Mouse (Mus musculus) heart, embryonic 14.5 days (tissue): ENCODE measurements around the gene Shroom1. TPM values are rescaled to one million over a fixed set of nuclear protein-coding genes. Genes with fewer than 3 reads are reported as not detected.

Experiments used
- ATAC-seq: fragments of 200-750 bp; cut with Nextera tagmentation; 2 replicates; pipeline ENCODE4 v1.8.0; 2017; ENCODE audit warnings: low read depth, moderate TSS enrichment; ENCODE audit not compliant: insufficient number of reproducible peaks, insufficient read depth, low FRiP score
- H3K27ac ChIP-seq, 2 experiments: fragments of 200-500 bp in 1 of 2; fragments of 300-500 bp in 1 of 2; sonication (generic) in 1 of 2; replicated peaks in 1 of 2; 2 replicates each; pipeline ENCODE4 v1.5.1; 2012 to 2014; ENCODE audit warnings: low read depth in 2 of 2, low read length in 2 of 2, control low read depth in 1 of 2, mild to moderate bottlenecking in 1 of 2, mixed read lengths in 1 of 2; ENCODE audit not compliant: control insufficient read depth in 1 of 2, insufficient read depth in 1 of 2
- H3K27me3 ChIP-seq: fragments of 300-500 bp; sonication (generic); 2 replicates; pipeline ENCODE4 v1.6.1; 2014; ENCODE audit warnings: mild to moderate bottlenecking, low read length, control low read depth; ENCODE audit not compliant: control insufficient read depth, insufficient read depth
- H3K36me3 ChIP-seq: fragments of 300-500 bp; sonication (generic); 2 replicates; pipeline ENCODE4 v1.6.1; 2014; ENCODE audit warnings: mild to moderate bottlenecking, control low read depth, low read length, mixed read lengths; ENCODE audit not compliant: control insufficient read depth, insufficient read depth
- H3K4me1 ChIP-seq, 2 experiments: fragments of 200-500 bp in 1 of 2; fragments of 300-500 bp in 1 of 2; sonication (generic) in 1 of 2; 2 replicates each; pipeline ENCODE4 v1.6.1; 2012 to 2014; ENCODE audit warnings: low read length in 2 of 2, control low read depth in 1 of 2, mixed read lengths in 1 of 2; ENCODE audit not compliant: control insufficient read depth in 2 of 2, insufficient read depth in 2 of 2
- H3K4me2 ChIP-seq: fragments of 300-500 bp; sonication (generic); 2 replicates; pipeline ENCODE4 v1.6.1; 2014; ENCODE audit warnings: mild to moderate bottlenecking, low read length
- H3K4me3 ChIP-seq, 2 experiments: fragments of 200-500 bp in 1 of 2; fragments of 300-500 bp in 1 of 2; sonication (generic) in 1 of 2; 2 replicates each; pipeline ENCODE4 v1.5.1; 2012 to 2014; ENCODE audit warnings: low read length in 2 of 2, mild to moderate bottlenecking in 2 of 2, control low read depth in 1 of 2, low read depth in 1 of 2, moderate library complexity in 1 of 2; ENCODE audit not compliant: control insufficient read depth in 1 of 2, insufficient read depth in 1 of 2
- H3K9ac ChIP-seq: fragments of 300-500 bp; sonication (generic); 2 replicates; pipeline ENCODE4 v1.6.1; 2014; ENCODE audit warnings: mild to moderate bottlenecking, low read length
- H3K9me3 ChIP-seq: fragments of 300-500 bp; sonication (generic); 2 replicates; pipeline ENCODE4 v1.6.1; 2016; ENCODE audit warnings: low read length, control low read depth; ENCODE audit not compliant: control insufficient read depth
- WGBS: fragments of 180-500 bp; shearing (Covaris S2); extraction: QIAGEN DNeasy Blood & Tissue Kit; methylation state at CpG from one replicate; pipeline ENCODE4 v1.1.7; 2014; 5-methylcytosine and 5-hydroxymethylcytosine counted together
- polyA plus RNA-seq: library from polyadenylated mRNA; unstranded; fragments of >200 nt; fragmentation: Nextera tagmentation; extraction: Ambion mirVana; gene quantifications from 2 replicates; pipeline ENCODE4 v1.2.1, GENCODE M21; 2014

The Shroom1 gene
- polyA plus RNA-seq, 1 experiment from 2014 or later, result 2.5 TPM

DNA sequence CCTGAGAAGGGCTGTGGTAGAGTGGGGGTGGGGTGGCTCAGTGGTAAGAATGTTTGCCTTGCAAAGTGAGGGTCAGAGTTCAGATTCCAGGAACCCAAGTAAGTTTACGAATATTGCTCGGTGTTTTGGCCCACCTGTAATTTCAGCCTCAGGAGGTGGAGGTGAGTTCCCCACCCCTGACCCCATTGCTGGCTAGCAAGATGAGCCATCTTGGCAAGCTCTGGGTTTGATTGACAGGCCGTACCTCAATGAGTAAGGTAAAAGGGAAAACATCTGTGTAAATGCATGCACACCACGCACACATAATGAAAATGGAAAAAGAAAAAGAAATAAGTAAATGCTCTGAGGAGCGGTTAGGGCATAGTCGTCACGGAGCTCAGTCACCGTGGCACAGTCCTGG lies 47.4 kb downstream of the Shroom1 start:
- no peak for ATAC-seq
- H3K4me2 ChIP-seq, result no peak overlapping the region
- H3K9me3 ChIP-seq, result no peaks in the 10 kb centered on the region
- peaks cover 4 to 5% of the 10 kb centered on the region in 2 experiments; a peak in 2 of 4 replicates for H3K4me1 ChIP-seq
- H3K27ac ChIP-seq, result no peak overlapping the region
- no peaks in the 10 kb centered on the region for H3K36me3 ChIP-seq
- H3K27me3 ChIP-seq, result no peaks in the 10 kb centered on the region
- WGBS, result 89% methylated on average over 8 of the region's 8 CpGs
- H3K4me3 ChIP-seq, result no peak overlapping the region
- no peak overlapping the region for H3K9ac ChIP-seq

DNA sequence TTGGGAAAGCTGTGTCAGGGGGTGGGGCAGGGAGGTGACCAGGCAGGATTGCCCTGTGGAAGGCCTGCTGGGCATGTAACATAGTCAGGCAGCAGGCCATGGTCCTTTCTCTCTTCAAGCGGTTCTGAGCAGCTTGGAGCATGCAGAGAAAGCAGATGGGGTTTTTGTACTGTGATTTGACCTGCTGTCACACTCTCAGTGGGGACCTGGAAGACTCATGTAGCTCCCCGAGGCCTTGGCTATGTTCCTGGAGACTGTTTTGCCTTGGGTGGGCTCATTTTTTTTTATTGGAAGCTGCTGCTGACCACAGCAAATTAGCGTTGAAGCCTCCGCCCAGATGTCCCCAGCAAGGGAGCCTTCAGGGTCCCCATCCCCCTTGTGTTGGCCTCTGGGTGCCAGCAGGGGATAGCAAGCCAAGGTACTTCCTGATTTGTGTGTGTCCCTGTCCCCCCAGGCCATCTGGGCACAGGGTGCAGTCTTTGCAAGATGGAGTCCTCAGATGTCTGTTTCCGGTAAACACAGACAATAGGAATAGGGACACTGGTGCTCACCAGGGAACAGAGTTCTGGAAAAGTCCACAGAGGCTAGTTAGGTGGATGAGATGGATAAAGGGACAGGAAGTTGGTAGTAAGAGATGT lies 48.1 kb downstream of the Shroom1 start:
- Histone ChIP-seq H3K27ac (no peak overlapping the region), H3K27me3 (no peaks in the 10 kb centered on the region), H3K4me3 (no peak overlapping the region), H3K36me3 (no peaks in the 10 kb centered on the region), H3K9ac (no peak overlapping the region), H3K4me1 (peaks cover 4 to 5% of the 10 kb centered on the region in 2 experiments; a peak in 2 of 4 replicates), H3K9me3 (no peaks in the 10 kb centered on the region), H3K4me2 (no peak overlapping the region)
- WGBS, result 73% methylated on average over 5 of the region's 5 CpGs
- ATAC-seq, result no peak

DNA sequence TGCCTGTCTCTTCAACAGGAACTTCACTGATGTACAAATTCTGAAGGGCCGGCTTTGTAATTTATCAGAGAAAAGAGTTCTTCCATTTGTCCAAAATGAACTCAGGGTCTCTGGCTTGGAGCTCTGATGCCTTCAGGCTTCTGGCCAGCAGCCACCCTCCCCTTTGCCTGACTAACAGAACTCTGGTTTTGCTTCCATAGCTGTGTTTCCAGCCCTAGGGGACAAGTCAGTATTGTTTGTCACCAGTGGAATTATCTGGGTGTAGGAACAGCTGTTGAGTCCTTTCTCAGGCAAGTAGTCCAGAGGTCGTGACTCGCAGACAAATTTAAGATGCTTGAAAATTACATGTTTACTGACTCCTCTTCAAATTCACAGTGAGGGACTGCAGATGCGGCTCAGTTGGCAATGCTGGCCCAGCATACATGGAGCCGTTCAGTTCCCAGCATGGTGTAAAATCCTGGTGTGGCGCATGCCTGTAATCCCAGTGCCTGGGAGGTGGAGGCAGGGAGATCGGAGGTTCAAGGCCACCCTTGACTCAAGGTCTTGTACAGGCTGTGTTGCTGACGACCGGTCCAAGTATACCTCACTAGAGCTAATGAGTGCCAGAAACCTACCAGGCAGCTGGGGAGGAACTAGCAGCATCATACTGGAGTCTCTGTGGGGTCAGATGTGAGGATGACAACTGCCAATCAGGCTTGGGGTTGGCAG lies 50.2 kb downstream of the Shroom1 start:
- no peak for ATAC-seq
- H3K9me3 ChIP-seq, result no peaks in the 10 kb centered on the region
- no peaks in the 10 kb centered on the region for H3K36me3 ChIP-seq
- H3K4me2 ChIP-seq, result no peak overlapping the region
- no peaks in the 10 kb centered on the region; a peak in 1 of 4 replicates for H3K4me1 ChIP-seq
- no peak overlapping the region for H3K27ac ChIP-seq
- no peak overlapping the region for H3K4me3 ChIP-seq
- WGBS, result 88% methylated on average over 9 of the region's 9 CpGs
- H3K9ac ChIP-seq, result no peak overlapping the region
- H3K27me3 ChIP-seq, result no peaks in the 10 kb centered on the region

DNA sequence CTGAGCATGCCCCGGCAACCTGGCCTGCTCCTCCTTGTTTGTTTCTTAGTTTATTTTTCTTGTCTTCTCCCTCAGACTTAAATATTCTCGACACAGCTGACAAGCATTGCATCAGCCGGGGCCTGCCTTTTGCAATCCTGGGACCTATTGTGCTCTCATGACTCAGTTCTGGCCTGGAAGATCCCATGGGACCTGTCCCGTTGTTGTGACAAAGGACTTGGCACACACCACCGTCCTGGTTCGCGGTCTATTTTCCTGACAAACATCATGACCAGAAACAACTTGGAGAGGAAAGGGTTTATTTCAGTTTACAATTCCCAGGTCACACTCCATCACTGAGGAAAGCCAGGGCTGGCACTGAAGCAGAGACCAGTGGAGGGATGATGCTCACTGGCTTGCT lies 51.1 kb downstream of the Shroom1 start:
- no peak overlapping the region for H3K4me3 ChIP-seq
- no peak for ATAC-seq
- no peak overlapping the region for H3K4me2 ChIP-seq
- H3K9me3 ChIP-seq, result no peaks in the 10 kb centered on the region
- no peaks in the 10 kb centered on the region for H3K36me3 ChIP-seq
- no peak overlapping the region for H3K27ac ChIP-seq
- 53% methylated on average over 7 of the region's 7 CpGs for WGBS
- no peaks in the 10 kb centered on the region; a peak in 1 of 4 replicates for H3K4me1 ChIP-seq
- no peaks in the 10 kb centered on the region for H3K27me3 ChIP-seq
- no peak overlapping the region for H3K9ac ChIP-seq

DNA sequence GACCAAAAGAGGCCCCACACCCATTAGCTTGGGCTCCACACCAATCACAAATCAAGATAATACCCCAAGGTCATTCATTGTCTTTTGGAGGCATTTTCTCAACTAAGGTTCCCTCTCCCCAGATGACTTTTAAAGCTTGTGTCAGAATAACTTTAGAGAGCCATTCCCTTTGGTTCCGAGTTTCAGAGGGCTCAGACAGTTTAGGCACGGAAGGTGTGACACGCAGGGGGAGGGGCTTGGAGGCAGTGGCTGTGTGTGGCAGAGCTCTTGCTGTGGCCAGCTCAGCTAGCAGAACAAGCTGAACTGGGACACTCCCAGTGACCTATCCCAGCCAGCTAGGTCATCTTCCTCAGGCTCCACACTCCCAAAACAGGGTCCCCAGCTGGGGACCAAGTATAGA lies 51.6 kb downstream of the Shroom1 start:
- H3K27ac ChIP-seq, result no peak overlapping the region
- H3K27me3 ChIP-seq, result no peaks in the 10 kb centered on the region
- H3K9ac ChIP-seq, result no peak overlapping the region
- no peak for ATAC-seq
- H3K36me3 ChIP-seq, result no peaks in the 10 kb centered on the region
- no peaks in the 10 kb centered on the region; a peak in 1 of 4 replicates for H3K4me1 ChIP-seq
- no peaks in the 10 kb centered on the region for H3K9me3 ChIP-seq
- WGBS, result 48% methylated on average over 3 of the region's 3 CpGs
- H3K4me2 ChIP-seq, result no peak overlapping the region
- no peak overlapping the region for H3K4me3 ChIP-seq

DNA sequence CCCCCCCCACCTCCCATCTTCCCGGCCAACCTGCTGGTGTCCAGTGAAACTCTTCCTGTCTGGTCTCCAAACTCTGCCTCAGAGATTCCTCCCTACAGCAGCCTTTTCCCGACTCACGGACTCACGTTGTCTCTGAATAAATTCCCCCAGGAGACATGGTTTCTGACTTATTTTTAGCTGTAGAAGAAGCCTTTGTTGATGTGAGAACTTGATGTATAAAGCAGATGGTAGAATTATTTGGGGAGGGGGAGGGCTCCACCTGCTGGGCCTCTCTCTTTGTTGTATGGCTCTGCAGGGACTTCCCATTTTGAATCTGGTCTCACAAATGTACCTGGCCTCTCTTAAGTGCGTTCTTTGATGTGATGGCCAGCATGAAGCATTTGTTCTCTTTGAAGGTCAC lies 53.3 kb downstream of the Shroom1 start:
- WGBS, result 25% methylated on average over 5 of the region's 5 CpGs

DNA sequence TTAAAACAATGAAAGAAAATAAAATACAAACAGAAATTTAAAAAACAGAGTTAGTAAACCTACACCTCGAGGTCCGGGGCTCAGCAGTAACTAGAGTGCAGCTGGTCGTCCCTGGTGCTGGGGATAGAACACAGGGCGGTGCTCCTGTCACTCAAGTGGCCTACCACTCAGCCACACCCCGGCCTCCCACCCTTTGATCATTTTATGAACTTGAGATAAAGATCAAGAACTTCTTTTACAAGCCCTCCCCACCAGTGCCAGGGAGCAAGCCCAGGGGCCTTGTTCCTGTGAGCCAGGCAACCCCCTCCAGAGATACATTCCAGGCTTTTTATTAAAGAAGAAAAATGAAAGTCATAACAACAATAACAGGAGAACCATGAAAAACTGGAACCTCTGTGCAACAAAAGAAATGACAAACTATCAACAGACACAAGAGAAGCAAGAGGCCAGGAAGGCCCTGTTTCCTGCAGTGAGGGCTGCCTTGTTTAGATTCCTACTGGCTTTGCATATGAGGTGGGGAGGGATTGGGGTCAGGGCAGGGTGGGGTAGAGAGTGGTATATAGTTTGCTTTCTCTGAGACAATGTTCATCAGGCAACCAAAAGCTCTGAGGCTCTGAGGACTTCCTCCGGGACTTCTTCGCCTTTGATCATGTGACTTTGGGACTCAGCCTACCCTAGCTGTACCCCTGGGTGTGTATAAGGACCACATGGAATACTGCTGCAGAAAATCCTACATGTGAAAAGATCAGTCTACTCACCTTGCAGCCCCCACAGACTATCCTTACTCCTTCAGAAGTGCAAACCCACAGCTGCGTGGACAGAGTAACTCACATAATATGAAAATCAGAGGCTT lies 60.0 kb downstream of the Shroom1 start:
- Histone ChIP-seq H3K9me3 (no peaks in the 10 kb centered on the region), H3K27ac (0 out of 4 replicates have a peak overlapping the region, but pooled peaks of 1 of the 2 experiments have one; percentile 5), H3K27me3 (no peaks in the 10 kb centered on the region), H3K36me3 (no peaks in the 10 kb centered on the region), H3K4me3 (no peak overlapping the region), H3K4me2 (no peak overlapping the region), H3K4me1 (peaks cover 13 to 17% of the 10 kb centered on the region in 2 experiments), H3K9ac (no peak overlapping the region)
- ATAC-seq, result no peak
- WGBS, result 51% methylated on average over 8 of the region's 8 CpGs

More for the DNA sequence above, 53.3 kb downstream of the Shroom1 start:
- Histone ChIP-seq H3K9ac (no peak overlapping the region), H3K27ac (no peak overlapping the region), H3K36me3 (no peaks in the 10 kb centered on the region), H3K4me3 (no peak overlapping the region), H3K9me3 (no peaks in the 10 kb centered on the region), H3K4me2 (no peak overlapping the region), H3K4me1 (no peaks in the 10 kb centered on the region; a peak in 1 of 4 replicates), H3K27me3 (no peaks in the 10 kb centered on the region)
- ATAC-seq, result no peak
